Mouse (Mus musculus) forebrain, embryonic 16.5 days (tissue): ENCODE measurements at regions not wholly inside any gene's neighbourhood (a gene's known extent, or its start where the extent isn't known, plus 50 kb on each side); places are given as distances from the start of the nearest gene placed in this dataset.
A peak's percentile ranks its signal among the peaks of the same experiment; 100 is the strongest.
"Not testable (repeated sequence)": the region's sequence is repeated elsewhere in the genome, so short reads cannot be mapped to it uniquely, and the experiment has no call there.

ENCODE experiments used
- ATAC-seq: fragments of 200-750 bp; cut with Nextera tagmentation; 2 replicates; pipeline ENCODE4 v1.8.0; 2017; ENCODE audit warnings: mild to moderate bottlenecking, moderate library complexity
- H3K27ac ChIP-seq: fragments of 300-500 bp; sonication (generic); 2 replicates; pipeline ENCODE4 v1.5.1; 2014; ENCODE audit warnings: low read length, control low read depth
- H3K27me3 ChIP-seq: fragments of 300-500 bp; sonication (generic); replicated peaks from 2 replicates; pipeline ENCODE4 v1.6.1; 2014; ENCODE audit warnings: low read length; ENCODE audit not compliant: control insufficient read depth, insufficient read depth
- H3K36me3 ChIP-seq: fragments of 300-500 bp; sonication (generic); 2 replicates; pipeline ENCODE4 v1.6.1; 2014; ENCODE audit not compliant: control insufficient read depth, insufficient read depth
- H3K4me1 ChIP-seq: fragments of 300-500 bp; sonication (generic); replicated peaks from 2 replicates; pipeline ENCODE4 v1.6.1; 2014; ENCODE audit warnings: low read length; ENCODE audit not compliant: control insufficient read depth, insufficient read depth
- H3K4me2 ChIP-seq: fragments of 300-500 bp; sonication (generic); 2 replicates; pipeline ENCODE4 v1.6.1; 2014; ENCODE audit warnings: mild to moderate bottlenecking, low read length, control low read depth
- H3K4me3 ChIP-seq: fragments of 300-500 bp; sonication (generic); replicated peaks from 2 replicates; pipeline ENCODE4 v1.5.1; 2014; ENCODE audit warnings: mild to moderate bottlenecking, low read length, control low read depth
- H3K9ac ChIP-seq: fragments of 300-500 bp; sonication (generic); replicated peaks from 2 replicates; pipeline ENCODE4 v1.6.1; 2014; ENCODE audit warnings: low read depth, low read length, control low read depth
- H3K9me3 ChIP-seq: fragments of 300-500 bp; sonication (generic); 2 replicates; pipeline ENCODE4 v1.6.1; 2016; ENCODE audit warnings: low read length; ENCODE audit not compliant: control insufficient read depth
- WGBS: fragments of 180-500 bp; shearing (Covaris S2); extraction: QIAGEN DNeasy Blood & Tissue Kit; methylation state at CpG from one replicate; pipeline ENCODE4 v1.1.7; 2014; 5-methylcytosine and 5-hydroxymethylcytosine counted together

DNA sequence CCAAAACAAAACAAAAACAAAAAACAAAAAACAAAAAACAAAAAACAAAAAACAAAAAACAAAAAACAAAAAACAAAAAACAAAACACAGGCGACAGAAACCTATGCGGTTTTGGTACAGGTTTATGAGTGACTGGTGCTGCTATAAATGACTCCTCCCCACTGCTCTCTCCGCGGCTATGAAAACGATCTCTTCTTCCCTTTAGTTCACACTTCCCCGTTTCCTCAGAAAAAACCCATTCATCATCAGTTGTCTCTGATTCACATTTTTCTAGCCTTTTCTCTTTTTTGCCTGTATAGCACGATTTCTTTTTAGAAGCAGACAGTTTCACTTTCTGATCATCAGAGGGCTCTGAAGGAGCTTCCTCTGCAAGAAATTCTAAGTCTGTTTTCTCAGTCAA, 544.3 kb upstream of the Gje1 start:
- not testable (repeated sequence) for H3K9ac ChIP-seq, H3K4me3 ChIP-seq, ATAC-seq, H3K27me3 ChIP-seq, H3K36me3 ChIP-seq, H3K9me3 ChIP-seq, H3K27ac ChIP-seq, H3K4me2 ChIP-seq, H3K4me1 ChIP-seq
- WGBS, result 85% methylated on average over 7 of the region's 7 CpGs

DNA sequence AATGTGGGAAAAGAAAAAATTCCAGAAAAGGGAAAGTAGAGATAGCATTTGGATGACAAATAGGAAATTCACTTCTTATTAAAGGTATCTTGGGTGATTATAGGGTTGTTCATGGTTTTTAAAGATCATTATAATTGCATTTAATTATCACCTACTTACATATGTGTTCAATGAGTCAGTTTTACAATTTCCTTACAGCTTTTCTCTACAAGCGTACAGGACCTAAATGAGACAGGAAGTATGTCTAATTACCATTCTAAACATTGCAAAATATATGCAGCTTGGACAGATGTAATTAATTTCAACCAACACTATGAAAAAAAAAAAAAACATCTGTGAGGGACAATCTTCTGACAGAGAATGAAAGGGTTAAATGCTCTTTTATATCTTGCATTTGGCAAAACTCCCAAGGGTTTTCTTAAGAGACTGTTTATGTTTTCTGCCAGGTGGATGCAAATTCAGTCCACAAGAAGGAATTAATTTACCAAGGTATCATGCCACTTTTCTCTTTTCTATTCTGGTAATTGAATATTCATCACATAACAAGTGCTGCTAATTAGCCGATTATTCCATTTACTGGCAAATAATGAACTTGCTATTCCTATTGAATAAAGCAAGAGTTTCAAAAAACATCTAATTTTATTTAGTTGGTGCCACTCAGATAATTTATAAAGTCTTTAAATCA, 531.5 kb upstream of the Gje1 start:
- Histone ChIP-seq H3K27ac (no peak overlapping the region), H3K4me2 (no peak overlapping the region), H3K9ac (no peak overlapping the region), H3K9me3 (no peaks in the 10 kb centered on the region), H3K36me3 (no peaks in the 10 kb centered on the region), H3K4me1 (0 out of 2 replicates have a peak, but pooled peaks cover 4% of the 10 kb centered on the region), H3K27me3 (no peaks in the 10 kb centered on the region), H3K4me3 (no peak overlapping the region)
- 7% methylated on average over 2 of the region's 2 CpGs for WGBS
- ATAC-seq, result peak; percentile 70

DNA sequence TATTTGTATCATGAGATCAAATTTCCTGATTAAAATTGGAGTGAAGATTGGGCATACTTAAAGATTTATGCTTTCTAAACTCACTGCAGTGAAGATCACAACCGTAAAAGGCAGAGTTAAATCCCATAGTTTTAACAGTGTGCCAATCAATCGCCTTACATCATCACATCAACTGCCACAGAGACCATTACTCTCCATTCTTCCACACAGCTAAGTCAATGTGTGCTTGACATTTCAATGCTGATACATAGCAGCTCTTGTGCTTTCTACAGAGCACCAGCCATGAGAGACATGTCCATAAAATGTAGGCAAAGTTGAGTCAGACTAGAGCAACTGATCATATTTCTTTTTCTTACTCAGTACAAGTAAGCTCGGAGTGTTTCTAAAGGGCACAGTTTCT, 530.9 kb upstream of the Gje1 start:
- no peak; the same call in 1 of the 2 replicates for ATAC-seq
- Histone ChIP-seq H3K4me1 (0 out of 2 replicates have a peak, but pooled peaks cover 4% of the 10 kb centered on the region), H3K27me3 (no peaks in the 10 kb centered on the region), H3K4me2 (no peak overlapping the region), H3K9ac (no peak overlapping the region), H3K4me3 (no peak overlapping the region), H3K27ac (no peak overlapping the region), H3K36me3 (no peaks in the 10 kb centered on the region), H3K9me3 (no peaks in the 10 kb centered on the region)
- 57% methylated on average over 3 of the region's 3 CpGs for WGBS

DNA sequence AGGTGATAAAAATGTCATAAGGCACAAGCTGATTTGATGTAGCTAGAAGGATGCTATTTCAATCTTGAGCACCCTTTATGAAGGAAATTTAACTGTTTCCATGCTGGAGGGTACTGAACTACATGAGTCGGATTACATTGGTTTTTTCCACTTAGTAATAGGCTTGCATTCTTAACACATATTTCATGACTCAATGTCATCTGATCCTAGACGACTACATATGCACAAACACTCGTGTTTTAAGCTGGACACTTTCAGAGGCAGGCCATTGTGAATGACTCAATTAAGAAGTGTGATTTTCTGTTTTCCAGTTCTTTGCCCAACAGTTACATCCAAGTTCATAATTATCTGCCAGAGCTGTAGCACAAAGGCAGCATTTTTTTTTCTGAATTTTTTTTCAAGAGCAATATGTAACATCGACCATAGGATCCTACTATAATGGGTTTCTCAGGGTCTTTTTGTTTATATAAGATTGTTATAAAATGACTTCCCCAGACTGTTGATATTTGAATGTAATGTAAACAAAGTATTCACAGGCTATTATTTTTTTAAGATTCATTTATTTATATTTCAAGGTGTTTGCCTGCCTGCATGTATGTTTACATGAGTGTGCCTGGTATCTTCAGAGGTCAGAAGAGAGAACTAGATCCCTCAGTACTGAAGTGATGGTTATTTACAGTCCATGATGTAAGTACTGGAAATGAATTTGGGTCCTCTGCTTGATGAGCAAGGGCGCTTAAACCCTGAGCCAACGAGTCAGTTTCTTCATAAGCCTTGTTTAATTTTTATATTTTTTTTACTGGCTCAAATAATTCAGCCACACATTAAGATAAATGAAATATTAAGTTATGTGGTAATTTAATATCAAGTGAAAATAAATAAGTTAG, 526.6 kb upstream of the Gje1 start:
- Histone ChIP-seq H3K27ac (no peak overlapping the region), H3K4me2 (no peak overlapping the region), H3K36me3 (no peaks in the 10 kb centered on the region), H3K9me3 (no peaks in the 10 kb centered on the region), H3K4me3 (no peak overlapping the region), H3K27me3 (no peaks in the 10 kb centered on the region), H3K9ac (no peak overlapping the region), H3K4me1 (0 out of 2 replicates have a peak, but pooled peaks cover 4% of the 10 kb centered on the region)
- 68% methylated on average over 6 of the region's 6 CpGs for WGBS
- no peak for ATAC-seq

DNA sequence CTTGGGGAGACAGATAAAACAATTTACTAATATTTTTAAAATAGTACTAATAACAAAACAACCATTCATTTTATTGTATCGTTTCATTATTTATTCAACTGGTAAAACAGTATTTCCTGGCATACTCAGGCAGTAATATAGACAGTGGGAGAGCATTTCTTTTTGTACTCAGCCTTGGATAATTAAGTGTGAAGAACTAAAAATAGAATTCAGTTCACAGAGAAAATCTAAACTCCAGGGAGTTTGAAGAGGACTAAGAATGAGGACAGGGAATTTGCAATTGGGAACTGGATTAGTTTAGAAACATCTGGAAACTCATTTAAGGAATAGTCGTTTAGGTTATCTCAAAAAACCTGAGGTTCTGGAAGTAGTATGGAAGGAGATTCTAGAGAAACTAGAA, 525.4 kb upstream of the Gje1 start:
- no peak for ATAC-seq
- Histone ChIP-seq H3K4me2 (no peak overlapping the region), H3K4me3 (no peak overlapping the region), H3K27ac (no peak overlapping the region), H3K27me3 (no peaks in the 10 kb centered on the region), H3K4me1 (0 out of 2 replicates have a peak, but pooled peaks cover 2% of the 10 kb centered on the region), H3K9ac (no peak overlapping the region), H3K36me3 (no peaks in the 10 kb centered on the region), H3K9me3 (no peaks in the 10 kb centered on the region)
- WGBS, result 69% methylated on average over 2 of the region's 2 CpGs

DNA sequence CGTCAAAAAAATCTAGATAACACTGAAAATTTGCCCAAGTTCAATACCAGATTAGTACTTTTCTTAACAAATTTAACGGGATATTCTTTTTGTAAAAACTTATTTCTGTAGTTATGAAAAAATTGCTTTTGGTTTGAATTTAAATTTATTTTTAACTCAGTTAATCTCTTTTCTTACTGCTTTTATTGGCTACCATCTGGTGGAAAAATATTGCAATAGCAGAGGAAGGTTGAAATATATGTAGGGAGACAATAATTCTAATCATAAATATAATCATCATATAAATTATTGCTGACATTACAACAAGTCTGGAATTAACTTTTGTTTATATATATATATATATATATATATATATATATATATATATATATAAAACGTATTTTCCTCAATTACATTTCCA, 500.9 kb upstream of the Gje1 start:
- no peak overlapping the region for H3K27ac ChIP-seq
- no peak overlapping the region for H3K4me2 ChIP-seq
- no peak overlapping the region for H3K9ac ChIP-seq
- H3K4me3 ChIP-seq, result no peak overlapping the region
- H3K36me3 ChIP-seq, result no peaks in the 10 kb centered on the region
- no peaks in the 10 kb centered on the region for H3K9me3 ChIP-seq
- H3K4me1 ChIP-seq, result no peaks in the 10 kb centered on the region
- 89% methylated on average over 3 of the region's 3 CpGs for WGBS
- no peaks in the 10 kb centered on the region for H3K27me3 ChIP-seq
- no peak for ATAC-seq

DNA sequence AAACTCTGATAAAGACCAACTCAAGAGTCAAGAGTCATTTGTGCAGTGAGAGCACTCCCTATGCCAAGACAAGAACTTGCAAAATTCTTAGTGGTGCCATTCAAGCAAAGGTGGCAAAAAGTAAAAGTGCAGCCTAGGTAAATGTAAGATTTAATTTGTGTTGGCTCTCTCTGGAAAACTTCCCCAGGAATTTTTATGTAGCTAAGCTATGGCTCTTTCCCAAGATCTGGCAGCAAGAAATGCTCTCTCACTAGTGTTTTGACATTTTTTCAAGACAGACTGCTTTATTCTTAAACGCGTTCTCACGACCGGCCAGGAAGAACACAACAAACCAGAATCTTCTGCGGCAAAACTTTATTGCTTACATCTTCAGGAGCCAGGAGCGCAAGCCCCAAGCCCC, 461.6 kb upstream of the Gje1 start:
- Histone ChIP-seq H3K27ac (no peak overlapping the region), H3K9me3 (no peaks in the 10 kb centered on the region), H3K4me3 (no peak overlapping the region), H3K36me3 (no peaks in the 10 kb centered on the region), H3K4me2 (no peak overlapping the region), H3K4me1 (no peaks in the 10 kb centered on the region), H3K27me3 (no peaks in the 10 kb centered on the region), H3K9ac (no peak overlapping the region)
- 70% methylated on average over 6 of the region's 6 CpGs for WGBS
- no peak for ATAC-seq

DNA sequence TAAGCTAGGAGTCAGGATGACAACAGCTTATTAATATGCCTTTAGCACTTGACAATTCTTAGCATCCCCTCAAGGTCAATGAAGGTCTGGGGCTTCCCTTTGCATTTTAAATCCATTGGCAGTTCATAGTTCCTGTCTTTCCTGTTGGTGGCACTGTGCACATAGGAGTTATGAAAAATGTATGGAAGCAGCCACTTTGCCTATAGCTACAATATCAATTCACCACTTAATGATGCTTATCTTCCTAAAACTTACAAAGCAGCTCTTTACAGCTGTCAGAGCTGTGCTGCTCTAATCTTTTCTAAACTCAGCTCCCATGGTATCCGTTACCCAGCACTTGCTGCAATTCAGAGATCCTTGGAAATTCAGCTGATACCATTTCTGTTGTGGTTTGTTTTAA, 456.4 kb upstream of the Gje1 start:
- Histone ChIP-seq H3K9ac (no peak overlapping the region), H3K36me3 (no peaks in the 10 kb centered on the region), H3K4me3 (no peak overlapping the region), H3K27ac (no peak overlapping the region), H3K27me3 (no peaks in the 10 kb centered on the region), H3K4me1 (no peaks in the 10 kb centered on the region), H3K4me2 (no peak overlapping the region), H3K9me3 (no peaks in the 10 kb centered on the region)
- no peak for ATAC-seq
- WGBS, result 72% methylated on average over 1 of the region's 1 CpGs

DNA sequence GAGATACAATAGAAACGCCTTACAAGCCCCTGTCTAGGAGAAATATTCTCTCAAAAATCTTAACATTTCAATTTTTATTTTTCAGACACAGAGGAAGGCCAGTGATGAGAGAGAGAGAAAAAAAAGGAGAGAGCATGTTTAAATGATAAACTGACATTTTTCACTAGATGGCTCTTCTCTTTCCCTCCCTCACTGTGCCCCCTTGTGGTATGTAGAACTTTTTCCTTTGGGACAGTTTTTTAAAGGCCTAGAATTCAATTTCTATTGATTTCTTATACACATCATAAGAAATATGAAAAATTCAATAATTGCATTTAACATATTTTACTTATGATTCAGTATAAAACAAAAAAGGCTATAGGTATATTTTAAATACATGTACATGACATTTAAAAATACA, 454.5 kb upstream of the Gje1 start:
- 60% methylated on average over 1 of the region's 1 CpGs for WGBS
- ATAC-seq, result no peak
- Histone ChIP-seq H3K9me3 (no peaks in the 10 kb centered on the region), H3K27me3 (no peaks in the 10 kb centered on the region), H3K4me2 (no peak overlapping the region), H3K27ac (no peak overlapping the region), H3K9ac (no peak overlapping the region), H3K4me3 (no peak overlapping the region), H3K36me3 (no peaks in the 10 kb centered on the region), H3K4me1 (no peaks in the 10 kb centered on the region)
